15 mouse cellular contexts compared by ENCODE assay signal in the genomic region with DNA sequence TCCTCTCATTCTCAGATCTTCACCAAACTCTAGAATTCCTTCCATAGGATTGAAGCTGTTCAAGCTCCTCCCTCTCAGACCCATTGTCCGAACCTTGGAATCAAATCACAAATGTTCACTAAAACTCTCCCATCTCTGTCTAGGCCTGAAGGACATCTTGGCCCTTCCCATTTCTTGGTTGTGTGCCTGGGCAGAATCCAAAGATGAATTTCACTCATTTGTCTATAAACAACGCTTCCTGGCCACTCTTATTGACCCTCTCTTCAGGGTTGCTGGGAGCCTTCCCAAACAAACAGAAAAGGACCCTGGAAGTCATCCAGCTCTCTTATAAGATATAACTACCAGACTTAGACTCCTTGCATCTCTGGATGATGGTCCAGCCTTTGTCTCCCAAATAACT.
"Had no signal": no experiment of that assay in that cellular context is flagged by ENCODE, and none has a peak within 500 bp of the region (broad histone marks: within the 10 kb centered on the region; RNA-seq: fewer than 3 reads in every experiment).

No protein-coding gene starts in this region.

- H3K4me3 ChIP-seq: layer of hippocampus, adult 2 months; limb, embryonic 13.5 days; liver, embryonic 12.5 days; midbrain, embryonic 12.5 days; neural tube, embryonic 13.5 days had no signal

- H3K36me3 ChIP-seq: limb, embryonic 13.5 days; liver, embryonic 12.5 days; midbrain, embryonic 12.5 days; neural tube, embryonic 13.5 days had no signal

- H3K9ac ChIP-seq: limb, embryonic 13.5 days; liver, embryonic 12.5 days; midbrain, embryonic 12.5 days; neural tube, embryonic 13.5 days had no signal

- H3K4me2 ChIP-seq: limb, embryonic 13.5 days; liver, embryonic 12.5 days; midbrain, embryonic 12.5 days; neural tube, embryonic 13.5 days had no signal

- H3K27me3 ChIP-seq: limb, embryonic 13.5 days; liver, embryonic 12.5 days; midbrain, embryonic 12.5 days; neural tube, embryonic 13.5 days had no signal

- H3K9me3 ChIP-seq: liver, embryonic 12.5 days; midbrain, embryonic 12.5 days; neural tube, embryonic 13.5 days had no signal

- H3K27ac ChIP-seq: layer of hippocampus, adult 2 months; limb, embryonic 13.5 days; liver, embryonic 12.5 days; midbrain, embryonic 12.5 days; neural tube, embryonic 13.5 days had no signal

- ATAC-seq: liver, embryonic 12.5 days; midbrain, embryonic 16.5 days had no signal

- H3K4me1 ChIP-seq: limb, embryonic 13.5 days; liver, embryonic 12.5 days; midbrain, embryonic 12.5 days had no signal

- DNase-seq: kidney, adult 18-20 months; kidney, postnatal 10 days; kidney, postnatal 4 days; left cerebral cortex, postnatal 4 days; retina, postnatal 1 day; right cerebral cortex, postnatal 4 days; spleen, adult 18-20 months; thymus, adult 2 months; thymus, postnatal 25 days had no signal
